Mouse (Mus musculus) intestine, postnatal 0 days (tissue): ENCODE data around the gene Dcun1d3. TPM values are rescaled to one million over a fixed set of nuclear protein-coding genes. Genes with fewer than 3 reads are reported as not detected.

Source experiments
- ATAC-seq: fragments of 200-750 bp; cut with Nextera tagmentation; 2 replicates; pipeline ENCODE4 v1.8.0; 2017; ENCODE audit warnings: mild to moderate bottlenecking, moderate TSS enrichment, moderate library complexity
- H3K27ac ChIP-seq: fragments of 300-500 bp; sonication (generic); 2 replicates; pipeline ENCODE4 v1.5.1; 2014; ENCODE audit warnings: mild to moderate bottlenecking, low read depth, low read length, moderate library complexity
- H3K27me3 ChIP-seq: fragments of 300-500 bp; sonication (generic); replicated peaks from 2 replicates; pipeline ENCODE4 v1.6.1; 2014; ENCODE audit warnings: low read length, mixed read lengths; ENCODE audit not compliant: control insufficient read depth, insufficient read depth
- H3K36me3 ChIP-seq: fragments of 300-500 bp; sonication (generic); 2 replicates; pipeline ENCODE4 v1.6.1; 2014; ENCODE audit warnings: mild to moderate bottlenecking, moderate library complexity; ENCODE audit not compliant: control insufficient read depth, insufficient read depth
- H3K4me1 ChIP-seq: fragments of 300-500 bp; sonication (generic); replicated peaks from 2 replicates; pipeline ENCODE4 v1.6.1; 2014; ENCODE audit warnings: antibody characterized with exemption, low read length, mixed read lengths; ENCODE audit not compliant: control insufficient read depth, insufficient read depth
- H3K4me2 ChIP-seq: fragments of 300-500 bp; sonication (generic); replicated peaks from 2 replicates; pipeline ENCODE4 v1.6.1; 2014; ENCODE audit warnings: low read depth, mild to moderate bottlenecking, moderate library complexity
- H3K4me3 ChIP-seq: fragments of 300-500 bp; sonication (generic); 2 replicates; pipeline ENCODE4 v1.5.1; 2014; ENCODE audit warnings: low read depth, low read length
- H3K9ac ChIP-seq: fragments of 300-500 bp; sonication (generic); 2 replicates; pipeline ENCODE4 v1.6.1; 2014; ENCODE audit warnings: mild to moderate bottlenecking, low read depth, low read length
- H3K9me3 ChIP-seq: fragments of 300-500 bp; sonication (generic); 2 replicates; pipeline ENCODE4 v1.6.1; 2016; ENCODE audit warnings: mixed run types; ENCODE audit not compliant: control insufficient read depth
- CTCF ChIP-seq: sonication (generic); IDR thresholded peaks from 2 replicates; pipeline ENCODE4 v1.5.1; 2016; ENCODE audit warnings: low read depth, mild to moderate bottlenecking, control low read depth, antibody characterized with exemption, moderate library complexity
- WGBS: fragments of 180-500 bp; shearing (Covaris S2); extraction: QIAGEN DNeasy Blood & Tissue Kit; methylation state at CpG from one replicate; pipeline ENCODE4 v1.1.7; 2014; 5-methylcytosine and 5-hydroxymethylcytosine counted together
- polyA plus RNA-seq: library from polyadenylated mRNA; unstranded; fragments of >200 nt; fragmentation: Nextera tagmentation; extraction: Ambion mirVana; gene quantifications from 2 replicates; pipeline ENCODE4 v1.2.1, GENCODE M21; 2015

The Dcun1d3 gene
- polyA plus RNA-seq, 1 experiment from 2014 or later = 11.9 TPM

DNA sequence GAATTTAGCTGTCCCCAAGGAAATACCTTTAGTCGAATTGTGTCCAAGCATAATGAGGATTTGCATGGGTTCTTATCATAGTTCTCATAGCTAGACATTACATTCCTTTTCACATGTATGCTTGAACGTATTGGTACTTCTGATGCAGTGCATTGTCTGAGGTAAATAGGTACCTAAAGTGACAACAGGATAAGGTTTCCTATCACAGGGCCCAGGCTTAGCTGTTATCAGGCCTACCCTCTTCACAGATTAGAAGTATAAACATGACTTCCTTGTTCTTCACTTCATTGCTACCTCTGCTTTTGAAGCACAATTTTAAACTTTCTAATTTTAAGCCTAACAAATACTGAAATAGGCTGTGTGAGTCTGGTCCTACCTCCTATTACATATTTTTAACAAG, 50.6 kb downstream of the Dcun1d3 start:
- TF ChIP-seq CTCF = no peak
- H3K4me3 ChIP-seq = no peak overlapping the region
- no peaks in the 10 kb centered on the region for H3K9me3 ChIP-seq
- H3K9ac ChIP-seq = no peak overlapping the region
- H3K36me3 ChIP-seq = 0 out of 2 replicates have a peak, but pooled peaks cover 3% of the 10 kb centered on the region
- no peak overlapping the region for H3K4me2 ChIP-seq
- ATAC-seq = no peak
- no peaks in the 10 kb centered on the region for H3K4me1 ChIP-seq
- no peak overlapping the region for H3K27ac ChIP-seq
- 78% methylated on average over 2 of the region's 2 CpGs for WGBS
- H3K27me3 ChIP-seq = no peaks in the 10 kb centered on the region

DNA sequence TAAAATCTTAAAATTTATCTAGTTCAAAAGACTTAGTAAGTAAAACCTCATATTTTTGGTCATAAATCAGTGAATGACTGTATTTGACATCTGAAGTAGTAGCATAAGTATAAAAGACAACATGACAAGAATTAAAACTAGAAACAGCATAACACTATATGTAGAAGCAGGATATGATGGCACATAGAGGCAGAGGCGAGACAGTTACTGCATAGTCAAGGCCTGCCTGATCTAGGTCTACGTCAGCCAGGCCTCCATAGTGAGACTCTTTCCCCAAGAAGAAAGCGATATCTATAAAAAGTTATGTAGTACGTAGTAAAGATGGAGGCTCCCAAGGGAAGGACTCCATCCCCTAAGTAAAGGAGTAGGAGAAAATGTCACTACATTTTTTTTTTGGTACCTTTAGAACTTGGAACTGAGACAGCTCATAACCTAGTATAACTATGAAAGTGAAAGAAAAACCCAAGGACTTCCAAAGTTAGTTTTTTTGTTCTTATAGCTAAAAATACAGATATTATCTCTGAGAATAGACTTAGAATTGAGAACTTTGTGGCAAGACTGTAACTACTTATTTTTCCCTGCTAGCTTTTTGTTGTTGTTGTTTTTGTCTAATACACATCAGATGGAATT, 54.2 kb downstream of the Dcun1d3 start:
- Histone ChIP-seq H3K4me1 (no peaks in the 10 kb centered on the region), H3K27ac (no peak overlapping the region), H3K9me3 (no peaks in the 10 kb centered on the region), H3K9ac (no peak overlapping the region), H3K36me3 (0 out of 2 replicates have a peak, but pooled peaks cover 3% of the 10 kb centered on the region), H3K27me3 (no peaks in the 10 kb centered on the region), H3K4me3 (no peak overlapping the region), H3K4me2 (no peak overlapping the region)
- WGBS = 95% methylated on average over 4 of the region's 4 CpGs
- no peak for TF ChIP-seq CTCF
- no peak for ATAC-seq

DNA sequence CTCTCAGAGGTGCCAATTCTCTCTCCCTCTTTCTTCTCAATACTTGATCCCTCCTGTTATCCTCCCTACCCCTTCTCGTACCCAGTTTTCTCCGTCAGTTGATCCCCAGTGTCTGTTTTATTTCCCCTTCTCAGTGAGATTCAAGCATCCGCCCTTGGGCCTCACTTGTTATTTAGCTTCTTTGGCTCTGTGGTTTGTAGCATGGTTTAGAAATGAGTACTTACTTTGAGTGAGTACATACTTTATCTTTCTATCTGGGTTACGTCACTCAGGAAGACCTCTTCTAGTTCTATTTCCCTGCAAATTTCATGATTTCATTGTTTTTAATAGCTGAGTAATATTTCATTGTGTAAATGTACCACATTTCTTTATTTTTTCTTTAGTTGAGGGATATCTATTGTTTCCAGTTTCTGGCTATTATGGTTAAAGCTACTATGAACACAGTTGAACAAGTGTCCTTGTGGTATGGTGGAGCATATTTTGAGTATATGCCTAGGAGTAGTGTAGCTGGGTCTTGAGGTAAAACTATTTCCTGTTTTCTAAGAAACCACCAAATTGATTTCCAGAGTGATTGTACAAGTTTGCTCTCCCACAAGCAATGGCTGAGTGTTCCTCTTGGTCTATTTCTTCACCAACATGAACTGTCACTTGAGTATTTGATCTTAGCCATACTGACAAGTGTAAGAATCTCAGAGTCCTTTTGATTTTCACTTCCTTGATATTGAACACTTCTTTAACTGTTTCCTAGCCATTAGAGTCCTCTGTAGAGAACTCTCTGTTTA, 59.9 kb downstream of the Dcun1d3 start:
- H3K9me3 ChIP-seq = no peaks in the 10 kb centered on the region
- H3K9ac ChIP-seq = no peak overlapping the region
- no peak overlapping the region for H3K27ac ChIP-seq
- no peak overlapping the region for H3K4me2 ChIP-seq
- no peak for ATAC-seq
- H3K27me3 ChIP-seq = no peaks in the 10 kb centered on the region
- no peaks in the 10 kb centered on the region for H3K4me1 ChIP-seq
- 0 out of 2 replicates have a peak, but pooled peaks cover 12% of the 10 kb centered on the region for H3K36me3 ChIP-seq
- no peak for TF ChIP-seq CTCF
- WGBS = 90% methylated on average over 4 of the region's 4 CpGs
- H3K4me3 ChIP-seq = no peak overlapping the region

DNA sequence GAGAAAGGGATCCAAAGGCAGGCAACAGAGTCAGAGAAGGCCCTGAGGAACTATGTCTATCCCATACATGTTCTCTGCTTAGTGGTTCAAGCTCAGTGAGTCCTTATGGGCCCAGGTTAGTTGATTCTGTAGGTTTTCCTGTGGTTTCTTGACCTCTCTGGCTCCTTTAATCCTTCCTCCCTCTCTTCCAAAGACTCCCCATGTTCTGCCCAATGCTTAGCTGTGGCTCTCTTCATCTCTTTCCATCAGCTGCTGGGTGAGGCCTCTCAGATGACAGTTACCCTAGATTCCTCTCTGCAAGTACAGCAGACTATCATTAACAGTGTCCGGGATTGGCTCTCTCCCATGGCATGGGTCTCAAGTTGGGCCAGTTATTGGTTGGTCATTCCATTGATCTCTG, 60.7 kb downstream of the Dcun1d3 start:
- Histone ChIP-seq H3K4me3 (no peak overlapping the region), H3K4me1 (no peaks in the 10 kb centered on the region), H3K27me3 (no peaks in the 10 kb centered on the region), H3K27ac (no peak overlapping the region), H3K9ac (no peak overlapping the region), H3K4me2 (no peak overlapping the region), H3K36me3 (0 out of 2 replicates have a peak, but pooled peaks cover 12% of the 10 kb centered on the region), H3K9me3 (no peaks in the 10 kb centered on the region)
- ATAC-seq = no peak
- no peak for TF ChIP-seq CTCF
- 100% methylated on average over 1 of the region's 1 CpGs for WGBS

DNA sequence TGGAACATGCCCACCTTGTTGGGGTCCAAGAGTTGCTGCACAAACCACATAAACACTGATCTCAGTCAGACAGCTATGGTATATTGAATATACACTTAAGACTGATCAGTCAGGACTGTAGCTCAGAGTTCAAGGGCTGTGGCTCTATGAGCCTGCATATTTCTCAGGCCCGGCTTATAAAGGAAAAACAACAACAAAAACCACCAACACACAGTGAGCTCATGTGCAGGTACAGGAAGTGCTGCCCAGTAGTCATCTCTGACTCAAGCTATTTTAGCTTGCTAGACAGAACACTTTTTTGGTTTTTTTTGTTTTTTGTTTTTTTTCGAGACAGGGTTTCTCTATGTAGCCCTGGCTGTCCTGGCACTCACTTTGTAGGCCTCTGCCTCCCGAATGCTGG, 87.4 kb downstream of the Dcun1d3 start:
- H3K27ac ChIP-seq = no peak overlapping the region
- H3K4me1 ChIP-seq = no peaks in the 10 kb centered on the region
- no peaks in the 10 kb centered on the region for H3K9me3 ChIP-seq
- no peaks in the 10 kb centered on the region for H3K27me3 ChIP-seq
- TF ChIP-seq CTCF = no peak
- no peaks in the 10 kb centered on the region; the same call in 1 of the 2 replicates for H3K36me3 ChIP-seq
- WGBS = 94% methylated on average over 3 of the region's 3 CpGs
- no peak overlapping the region for H3K4me3 ChIP-seq
- no peak overlapping the region for H3K4me2 ChIP-seq
- no peak for ATAC-seq
- H3K9ac ChIP-seq = no peak overlapping the region

DNA sequence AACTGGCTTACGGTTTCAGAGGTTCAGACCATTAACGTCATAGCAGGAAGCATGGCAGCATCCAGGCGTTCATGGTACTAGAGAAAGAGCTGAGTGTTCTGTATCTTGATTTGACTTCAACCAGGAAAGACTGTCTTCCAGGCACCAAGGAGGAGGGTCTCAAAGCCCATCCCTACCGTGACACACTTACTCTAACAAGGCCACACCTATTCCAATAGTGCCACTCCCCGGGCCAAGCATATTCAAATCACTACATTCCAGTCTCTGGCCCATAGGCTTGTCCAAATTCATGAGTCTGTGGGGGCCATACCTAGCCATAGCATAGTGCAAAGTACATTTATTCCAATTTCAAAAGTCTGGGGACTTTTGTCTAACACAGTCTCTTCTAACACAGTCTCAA, 88.7 kb downstream of the Dcun1d3 start:
- H3K36me3 ChIP-seq = no peaks in the 10 kb centered on the region; the same call in 1 of the 2 replicates
- ATAC-seq = no peak
- no peak overlapping the region for H3K4me3 ChIP-seq
- TF ChIP-seq CTCF = no peak
- 85% methylated on average over 5 of the region's 5 CpGs for WGBS
- no peaks in the 10 kb centered on the region for H3K4me1 ChIP-seq
- H3K27me3 ChIP-seq = no peaks in the 10 kb centered on the region
- no peak overlapping the region for H3K4me2 ChIP-seq
- H3K27ac ChIP-seq = no peak overlapping the region
- no peak overlapping the region for H3K9ac ChIP-seq
- H3K9me3 ChIP-seq = no peaks in the 10 kb centered on the region

Other genes with a start within 250 kb of the Dcun1d3 start
- gene Acsm4, start 206.3 kb downstream of the Dcun1d3 start, polyA plus RNA-seq = not detected in 2 replicates
- gene Thumpd1, start 175.5 kb downstream of the Dcun1d3 start, polyA plus RNA-seq = 23.2 and 23.8 TPM in 2 replicates
- 0.80 and 0.94 TPM in 2 replicates for gene Acsm3, start 135.4 kb downstream of the Dcun1d3 start, polyA plus RNA-seq
- 4.1 and 6.5 TPM in 2 replicates for gene Rexo5, start 102.3 kb downstream of the Dcun1d3 start, polyA plus RNA-seq
- gene Eri2, start 102.2 kb downstream of the Dcun1d3 start, polyA plus RNA-seq = 4.2 and 5.0 TPM in 2 replicates
- 11.8 and 12.5 TPM in 2 replicates for gene Lyrm1, start 437 bp downstream of the Dcun1d3 start, polyA plus RNA-seq
- not detected in 2 replicates for gene Dnah3, start 199.0 kb upstream of the Dcun1d3 start, polyA plus RNA-seq
- gene Tmem159, start 206.1 kb upstream of the Dcun1d3 start, polyA plus RNA-seq = 21.6 and 22.9 TPM in 2 replicates
- 0.18 and 0.31 TPM in 2 replicates for gene Zp2, start 249.0 kb upstream of the Dcun1d3 start, polyA plus RNA-seq